Mouse (Mus musculus): ENCODE measurements around the gene Sox6. TPM values are rescaled to one million over a fixed set of nuclear protein-coding genes. Genes with fewer than 3 reads are reported as not detected.

The Sox6 gene
- total and polyA plus RNA-seq, 3 experiments = 0.09 to 1.3 (median 0.90) TPM

GRCm38 (mm10) chr7:115511091-115511490, 527.5 kb downstream of the Sox6 start:
- no peak overlapping the region for H3K4me3 ChIP-seq (replicated peaks in 1 of 3; ENCODE audit: low read depth in 2 of 3, low read length in 2 of 3, poor library complexity in 1 of 3)
- no peak overlapping the region for H3K27ac ChIP-seq (ENCODE audit: insufficient read depth, low read depth)
- TF ChIP-seq CTCF (conservative IDR thresholded peaks at IDR 0.05 in 1 of 2, IDR thresholded peaks at IDR 0.05 in 1 of 2; ENCODE audit: low read depth in 2 of 2, low read length in 2 of 2) = no peak
- no peak for TF ChIP-seq MXI1 (IDR thresholded peaks at IDR 0.05; ENCODE audit: low read depth, low read length)
- no peak for TF ChIP-seq ZMIZ1 (IDR thresholded peaks at IDR 0.05; ENCODE audit: low read depth, low read length)
- no peak for TF ChIP-seq PAX5 (IDR thresholded peaks at IDR 0.05; ENCODE audit: low read length)
- TF ChIP-seq SMC3 (IDR thresholded peaks at IDR 0.05; ENCODE audit: low read depth, low read length) = no peak
- TF ChIP-seq IRF4 (IDR thresholded peaks at IDR 0.05; ENCODE audit: low read depth, low read length) = no peak
- no peak for TF ChIP-seq CHD1 (IDR thresholded peaks at IDR 0.05; ENCODE audit: low read depth, low read length)
- TF ChIP-seq NRF1 (IDR thresholded peaks at IDR 0.05; ENCODE audit: low read depth, low read length) = no peak
- no peak for TF ChIP-seq SIN3A (IDR thresholded peaks at IDR 0.05; ENCODE audit: low read length)
- no peak for TF ChIP-seq GABPA (IDR thresholded peaks at IDR 0.05; ENCODE audit: insufficient replicate concordance, low read depth, low read length)
- TF ChIP-seq ZNF384 (IDR thresholded peaks at IDR 0.05; ENCODE audit: low read depth, low read length) = no peak
- TF ChIP-seq JUND (conservative IDR thresholded peaks at IDR 0.05; ENCODE audit: low read depth, low read length) = no peak
- TF ChIP-seq KAT2A (IDR thresholded peaks at IDR 0.05; ENCODE audit: insufficient replicate concordance, low read length) = no peak
- no peak for TF ChIP-seq UBTF (IDR thresholded peaks at IDR 0.05; ENCODE audit: low read depth, low read length)
- peaks cover 4 to 7% of the 10 kb centered on the region in 2 experiments for H3K4me1 ChIP-seq (ENCODE audit: control insufficient read depth in 1 of 2, insufficient read depth in 2 of 2)
- H3K9ac ChIP-seq (ENCODE audit: insufficient read depth, low read depth) = no peak overlapping the region
- in situ Hi-C loops (cut with MboI; ENCODE audit: low pct_ligation_motif_present, low pct_unique_long_range_greater_than_20kb, low sequenced_read_pairs) = no loop called here
- no peak overlapping the region for H3K4me2 ChIP-seq (ENCODE audit: insufficient read depth, low read depth, poor library complexity, severe bottlenecking)
- dilution Hi-C loops (cut with MboI; ENCODE audit: extremely low pct_ligation_motif_present, extremely low pct_unique_long_range_greater_than_20kb, low sequenced_read_pairs) = no loop called here
- DNase-seq (ENCODE audit: extremely low read depth) = no peak
- H3K9me3 ChIP-seq (replicated peaks; ENCODE audit: low read length) = no peaks in the 10 kb centered on the region
- no peaks in the 10 kb centered on the region for H3K36me3 ChIP-seq (replicated peaks in 1 of 2; ENCODE audit: control insufficient read depth in 1 of 2, insufficient read depth in 1 of 2, low read length in 1 of 2)
- H3K79me2 ChIP-seq (replicated peaks; ENCODE audit: control insufficient read depth, extremely low read depth, insufficient read depth, poor library complexity, severe bottlenecking) = no peaks in the 10 kb centered on the region
- H3K27me3 ChIP-seq (replicated peaks) = no peaks in the 10 kb centered on the region

DNA sequence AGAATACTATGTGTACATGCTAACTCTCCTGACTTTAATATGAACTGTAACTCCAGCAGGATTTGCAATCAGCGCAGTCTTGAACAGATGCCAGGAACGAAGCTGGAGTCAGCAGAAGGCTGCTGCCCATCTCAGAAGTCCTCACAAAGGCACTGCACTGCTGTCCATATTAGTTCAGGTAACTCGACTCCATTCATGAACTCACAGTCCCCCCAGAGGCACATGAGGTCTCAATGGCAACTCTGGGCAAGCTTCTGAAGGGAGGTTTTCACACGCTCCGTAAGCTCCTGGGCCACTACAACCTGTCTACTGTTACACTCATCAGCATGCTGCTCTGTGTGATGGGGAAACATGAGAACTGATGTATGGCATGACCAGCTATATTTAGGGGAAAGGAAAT, 528.6 kb downstream of the Sox6 start:
- dilution Hi-C loops (cut with MboI; ENCODE audit: extremely low pct_ligation_motif_present, extremely low pct_unique_long_range_greater_than_20kb, low sequenced_read_pairs) = no loop called here
- Histone ChIP-seq H3K36me3 (replicated peaks in 1 of 2; ENCODE audit: control insufficient read depth in 1 of 2, insufficient read depth in 1 of 2, low read length in 1 of 2) (no peaks in the 10 kb centered on the region), H3K27ac (ENCODE audit: insufficient read depth, low read depth) (no peak overlapping the region)

More for the DNA sequence above, 528.6 kb downstream of the Sox6 start:
- H3K4me1 ChIP-seq (ENCODE audit: control insufficient read depth in 1 of 2, insufficient read depth in 2 of 2) = peaks cover 4 to 7% of the 10 kb centered on the region in 2 experiments
- in situ Hi-C loops (cut with MboI; ENCODE audit: low pct_ligation_motif_present, low pct_unique_long_range_greater_than_20kb, low sequenced_read_pairs) = no loop called here
- H3K9ac ChIP-seq (ENCODE audit: insufficient read depth, low read depth) = no peak overlapping the region
- H3K4me3 ChIP-seq (replicated peaks in 1 of 3; ENCODE audit: low read depth in 2 of 3, low read length in 2 of 3, poor library complexity in 1 of 3) = no peak overlapping the region
- H3K79me2 ChIP-seq (replicated peaks; ENCODE audit: control insufficient read depth, extremely low read depth, insufficient read depth, poor library complexity, severe bottlenecking) = no peaks in the 10 kb centered on the region
- no peak for DNase-seq (ENCODE audit: extremely low read depth)
- TF ChIP-seq NELFE (IDR thresholded peaks at IDR 0.05; ENCODE audit: low read depth, low read length) (no peak), JUND (conservative IDR thresholded peaks at IDR 0.05; ENCODE audit: low read depth, low read length) (no peak), USF2 (conservative IDR thresholded peaks at IDR 0.05; ENCODE audit: low read depth, low read length) (no peak), MAZ (IDR thresholded peaks at IDR 0.05; ENCODE audit: low read depth, low read length) (no peak), USF1 (IDR thresholded peaks at IDR 0.05; ENCODE audit: low read depth, low read length) (no peak), JUN (IDR thresholded peaks at IDR 0.05; ENCODE audit: insufficient read depth, low read depth, low read length) (no peak), ZKSCAN1 (IDR thresholded peaks at IDR 0.05; ENCODE audit: borderline replicate concordance, low read depth, low read length) (no peak), MEF2A (IDR thresholded peaks at IDR 0.05; ENCODE audit: borderline replicate concordance, low read depth, low read length) (no peak), ELF1 (IDR thresholded peaks at IDR 0.05; ENCODE audit: low read depth, low read length) (no peak), GABPA (IDR thresholded peaks at IDR 0.05; ENCODE audit: insufficient replicate concordance, low read depth, low read length) (no peak), CHD2 (IDR thresholded peaks at IDR 0.05; ENCODE audit: low read length) (no peak), ZC3H11A (IDR thresholded peaks at IDR 0.05; ENCODE audit: low read depth, low read length) (no peak), MAFK (IDR thresholded peaks at IDR 0.05; ENCODE audit: insufficient replicate concordance, low read length) (no peak), RCOR1 (conservative IDR thresholded peaks at IDR 0.05; ENCODE audit: low read depth, low read length) (no peak), TBP (conservative IDR thresholded peaks at IDR 0.05; ENCODE audit: low read depth, low read length) (no peak)
- no peaks in the 10 kb centered on the region for H3K9me3 ChIP-seq (replicated peaks; ENCODE audit: low read length)
- no peak overlapping the region for H3K4me2 ChIP-seq (ENCODE audit: insufficient read depth, low read depth, poor library complexity, severe bottlenecking)
- H3K27me3 ChIP-seq (replicated peaks) = no peaks in the 10 kb centered on the region
